Mouse (Mus musculus) c-Kit-positive CD71-positive TER-119-negative erythroid progenitor cells, embryonic 14.5 days (primary cell): ENCODE results near the gene Rnf181.

Source experiments
- DNase-seq: peaks from one replicate; pipeline ENCODE4 v3.0.0-alpha.2; 2013; ENCODE audit warnings: low read depth

Rnf181 gene

GRCm38 (mm10) chr6:72326274-72326673 lies 40.5 kb downstream of the Rnf181 start:
- DNase-seq = no peak

DNA sequence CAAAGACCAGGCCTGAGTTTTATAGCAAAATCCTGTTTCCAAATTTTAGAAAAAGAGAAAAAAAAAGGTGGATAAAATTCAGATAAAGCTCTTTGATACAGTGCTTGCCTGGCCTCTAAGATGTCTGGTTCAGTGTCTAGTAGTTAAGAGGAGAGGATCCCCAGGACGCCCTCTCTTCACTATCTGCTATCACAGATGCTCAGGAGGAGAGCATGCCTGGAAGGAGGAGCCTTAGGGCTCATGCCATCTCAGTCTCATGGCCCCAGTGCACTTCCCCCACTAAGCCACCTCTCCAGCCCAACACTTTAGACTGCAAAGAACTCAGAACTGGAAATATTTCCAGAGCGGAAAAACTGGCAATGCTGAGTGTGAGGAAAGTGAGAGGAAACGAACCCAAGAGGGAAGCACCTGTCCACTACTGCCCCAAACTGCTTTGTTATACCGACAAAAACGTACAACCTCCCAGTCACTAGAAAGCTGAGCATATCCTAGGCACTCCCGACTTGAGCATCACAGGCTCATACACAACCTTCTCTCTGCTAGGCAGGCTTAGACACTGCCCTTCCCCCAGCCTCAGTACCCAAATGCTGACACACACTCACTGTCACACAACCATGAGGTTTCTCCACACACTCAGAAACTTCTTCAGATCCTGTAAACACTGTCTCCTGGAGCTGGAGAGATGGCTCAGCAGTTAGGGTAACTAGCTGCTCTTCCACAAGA lies 42.8 kb downstream of the Rnf181 start:
- no peak for DNase-seq

GRCm38 (mm10) chr6:72322936-72323335 lies 43.8 kb downstream of the Rnf181 start:
- DNase-seq = no peak

GRCm38 (mm10) chr6:72319019-72319418 lies 47.7 kb downstream of the Rnf181 start:
- DNase-seq = peak; percentile 24

DNA sequence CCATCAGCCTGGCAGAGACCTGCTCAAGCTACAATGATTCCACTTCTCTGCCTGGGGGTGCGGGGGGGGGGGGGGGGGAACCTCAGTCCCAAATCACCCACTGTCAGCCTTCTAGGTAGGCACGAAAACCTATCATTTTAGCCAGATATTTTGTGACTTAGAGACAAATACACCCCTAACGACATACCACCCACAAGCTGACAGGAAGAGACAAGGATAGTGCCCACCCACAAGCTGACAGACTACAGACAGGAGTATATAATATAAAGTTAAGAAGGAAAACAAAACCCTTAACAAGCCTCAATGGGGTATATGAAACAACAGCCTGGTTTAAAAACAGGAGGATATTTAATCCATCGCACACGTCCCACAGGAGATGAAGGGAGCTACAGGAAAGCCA lies 48.3 kb downstream of the Rnf181 start:
- no peak for DNase-seq

DNA sequence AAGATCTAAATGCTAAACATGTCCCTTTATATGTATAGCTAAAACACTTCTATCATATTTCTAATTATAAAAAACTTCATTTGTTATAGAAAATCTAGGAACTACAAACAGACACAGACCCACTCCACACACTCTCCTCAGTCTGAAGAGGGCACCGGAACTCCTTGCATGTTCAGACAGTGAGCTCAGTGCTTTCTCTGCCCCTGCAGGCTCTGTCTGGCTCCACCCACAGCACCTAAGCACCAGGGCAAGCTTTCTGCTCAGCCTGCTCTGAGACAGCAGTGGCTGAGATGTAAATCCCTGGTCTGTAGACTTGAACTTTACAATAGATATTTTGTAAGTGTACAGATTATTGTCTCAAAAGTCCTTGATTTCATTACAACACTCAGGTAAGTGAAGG lies 50.7 kb downstream of the Rnf181 start:
- no peak for DNase-seq

GRCm38 (mm10) chr6:72315384-72315783 lies 51.4 kb downstream of the Rnf181 start:
- no peak for DNase-seq

GRCm38 (mm10) chr6:72313124-72313867 lies 53.5 kb downstream of the Rnf181 start:
- DNase-seq = no peak

DNA sequence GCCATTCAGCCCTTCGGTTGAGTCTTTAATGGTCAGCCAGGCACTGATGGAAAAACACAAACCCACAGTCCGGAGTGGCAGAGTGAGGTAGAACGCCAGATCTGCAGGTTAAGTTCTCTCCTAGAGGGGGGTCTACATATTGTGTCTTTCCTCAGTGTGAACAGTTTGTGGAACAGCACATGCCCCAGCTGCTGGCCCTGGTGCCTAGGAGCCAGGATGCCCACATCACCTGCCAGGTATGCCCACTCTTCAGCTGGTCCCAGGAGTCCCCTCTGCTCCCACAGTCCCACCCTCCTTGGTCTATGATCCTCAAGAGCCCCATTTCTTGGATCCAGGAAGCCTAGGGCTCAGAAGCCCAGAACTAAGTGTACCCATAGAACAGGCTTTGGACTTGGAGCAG lies 54.6 kb downstream of the Rnf181 start:
- no peak for DNase-seq
